Mouse (Mus musculus): ENCODE results near the gene Krt1.

Gene Krt1

DNA sequence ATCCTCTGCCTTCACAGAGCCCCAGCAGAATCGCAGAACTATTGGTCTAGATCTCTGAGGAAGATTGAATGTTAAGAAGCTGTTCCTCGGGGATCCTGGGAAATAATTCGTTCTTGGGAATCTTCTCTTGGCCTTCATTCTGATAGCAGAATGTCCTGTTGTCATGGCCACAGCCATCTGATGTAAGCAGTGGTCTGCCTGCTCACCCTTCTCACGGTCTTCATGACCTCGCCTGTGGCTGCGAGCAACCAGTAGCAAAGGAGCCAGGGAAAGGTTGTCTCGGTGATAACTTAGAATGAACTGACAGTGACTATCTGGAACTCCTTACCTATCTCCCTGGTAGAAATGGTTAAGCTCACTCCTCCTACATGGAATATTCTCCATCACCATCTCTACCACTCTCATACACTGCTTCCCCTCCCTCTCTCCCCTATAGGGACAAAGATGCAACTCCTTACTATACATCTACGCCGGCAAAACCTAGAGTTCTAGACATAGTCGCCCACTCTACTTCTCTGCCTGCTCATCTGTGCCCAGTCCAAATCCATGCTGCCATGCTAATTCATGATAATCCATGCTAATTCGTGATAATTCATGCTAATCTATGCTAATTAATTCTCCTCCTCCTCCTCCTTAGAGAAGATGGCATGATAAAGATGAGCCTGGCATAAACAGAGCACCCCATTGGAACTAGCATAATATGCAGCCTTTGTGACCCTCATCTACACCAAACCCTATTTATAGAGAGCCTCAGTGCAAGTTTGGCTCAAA lies 47.4 kb downstream of the Krt1 start:
- DNase-seq = no peak

DNA sequence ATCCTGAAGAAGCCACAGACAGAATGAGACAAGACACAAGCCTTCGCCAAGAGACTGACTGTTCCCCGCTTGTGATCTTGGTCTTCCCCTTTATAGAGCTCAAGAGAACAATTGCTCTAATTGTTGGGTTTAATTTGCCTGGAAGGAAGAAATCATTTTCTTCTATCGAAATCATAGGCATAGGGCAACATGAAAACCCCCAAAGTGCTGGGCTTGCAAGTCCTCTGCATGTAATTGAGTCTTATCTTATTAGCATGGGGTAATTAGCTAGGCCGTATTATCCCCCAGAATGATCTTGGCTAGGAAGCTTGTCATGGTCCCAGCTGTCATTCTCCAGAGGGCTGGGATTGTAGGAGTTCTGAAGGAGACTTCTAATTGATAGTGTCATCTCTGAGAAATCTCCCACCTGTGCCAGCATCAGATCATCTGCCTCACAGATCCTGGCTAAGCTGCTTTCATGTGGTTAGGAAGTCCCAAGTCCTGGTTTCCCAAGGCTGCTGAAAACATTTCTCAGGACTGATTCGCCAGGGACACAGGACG lies 48.2 kb downstream of the Krt1 start, which contains the start of gene Krt73:
Gene Krt73, minus strand, starts transcription at position 51 of the 540 bp plus-strand sequence.
- DNase-seq = no peak

All from lung, postnatal 10 days (tissue).